Mouse (Mus musculus) adrenal gland, adult 18-20 months (tissue): Measurements from ENCODE around the gene Miox. TPM values are rescaled to one million over a fixed set of nuclear protein-coding genes. Genes with fewer than 3 reads are reported as not detected.
A peak's percentile ranks its signal among the peaks of the same experiment; 100 is the strongest.

Experiments
- DNase-seq, 2 experiments: peaks; one replicate each; pipeline ENCODE4 v3.0.0; 2021 to 2022; ENCODE audit warnings: low spot score in 2 of 2
- microRNA-seq, 2 experiments: library from miRNA; unstranded; fragments of <30 nt; microRNA quantifications; one replicate each; pipeline ENCODE4 v1.2.0; 2021; ENCODE audit warnings: borderline number of aligned reads in 2 of 2
- total RNA-seq, 2 experiments: library from RNA; stranded (reverse); gene quantifications; 1 replicate in 1 of 2; 2 replicates in 1 of 2; pipeline ENCODE4 v1.2.3; 2021

The Miox gene
- total RNA-seq, 2 experiments from 2014 or later: 4.2 TPM; not detected in 1

DNA sequence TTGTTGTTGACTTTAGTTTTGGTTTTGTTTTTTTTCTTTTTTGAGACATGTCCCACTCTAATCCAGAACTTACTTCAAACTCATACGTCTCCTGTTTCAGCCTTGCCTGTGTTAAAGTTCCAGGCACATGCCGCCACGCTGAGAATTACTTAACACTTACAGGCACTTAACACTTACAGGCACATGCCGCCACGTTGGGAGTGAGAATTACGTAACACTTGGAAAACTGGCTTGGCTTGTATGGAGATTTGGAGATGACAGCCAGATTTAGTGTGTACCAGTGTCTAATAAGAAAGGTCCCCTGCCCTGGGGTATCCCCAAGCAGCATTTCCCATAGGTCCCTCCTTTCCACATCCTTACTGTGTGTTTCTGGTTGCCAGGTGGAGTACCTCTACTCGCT is 28.9 kb downstream of the Miox start:
- no peak for DNase-seq

DNA sequence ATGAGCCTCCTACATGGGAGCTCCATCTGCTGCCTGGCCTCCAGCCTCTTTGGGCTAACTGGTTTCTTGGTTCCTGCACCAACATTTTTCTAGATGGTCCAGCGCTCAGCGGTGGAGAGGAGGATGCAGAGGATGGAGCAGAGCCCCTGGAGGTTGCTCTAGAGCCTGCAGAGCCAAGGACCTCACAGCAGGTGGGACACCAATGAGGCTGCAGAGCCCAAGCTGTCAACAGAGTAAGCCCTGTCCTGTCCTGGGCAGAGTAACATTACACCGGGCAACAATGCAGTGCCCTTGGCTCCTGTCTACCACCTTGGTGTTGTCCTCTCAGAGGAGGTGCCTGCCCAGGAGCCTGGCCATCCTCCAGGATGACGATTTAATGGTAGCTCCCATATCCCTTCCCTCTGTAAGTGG is 30.9 kb downstream of the Miox start:
- no peak for DNase-seq

DNA sequence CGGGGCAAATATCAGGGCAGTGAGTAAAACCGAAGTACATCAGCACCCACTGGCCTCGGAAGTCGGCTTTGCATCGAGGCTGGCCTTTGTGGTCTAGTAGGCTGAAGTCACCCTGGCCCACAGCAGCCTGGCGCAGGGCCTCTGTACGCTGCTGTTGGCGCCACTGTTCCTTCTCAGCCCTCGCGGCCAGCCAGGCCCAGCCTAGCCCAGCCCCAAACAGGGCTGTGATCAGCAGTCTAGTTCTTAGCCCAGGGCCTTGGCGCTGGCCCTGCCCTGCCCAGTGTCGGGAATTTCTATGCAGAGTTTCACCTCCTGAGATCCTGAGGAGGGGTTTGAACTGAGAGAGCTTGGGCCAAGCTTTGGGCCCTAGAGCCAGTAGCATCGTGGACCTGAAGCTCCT is 37.9 kb downstream of the Miox start:
- no peak for DNase-seq

DNA sequence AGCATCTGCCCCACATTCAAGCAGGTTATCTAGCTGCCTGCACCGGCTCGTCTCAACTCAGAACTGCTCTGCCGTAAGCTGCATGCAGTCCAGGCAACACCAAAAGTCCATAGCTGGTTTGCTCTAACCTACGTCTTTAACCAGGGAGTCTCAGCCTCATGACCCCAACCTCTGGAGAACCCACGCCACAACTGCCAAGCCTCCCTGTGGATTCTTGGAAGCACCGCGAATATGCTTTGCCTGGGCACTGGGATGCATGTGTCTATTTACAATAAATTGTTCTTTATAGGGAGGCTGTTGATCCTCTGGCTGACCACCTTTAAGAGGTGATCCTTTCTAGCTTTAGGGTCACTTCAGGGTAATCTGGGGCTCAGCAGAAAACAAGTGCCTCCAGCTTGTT is 38.3 kb downstream of the Miox start:
- no peak for DNase-seq

DNA sequence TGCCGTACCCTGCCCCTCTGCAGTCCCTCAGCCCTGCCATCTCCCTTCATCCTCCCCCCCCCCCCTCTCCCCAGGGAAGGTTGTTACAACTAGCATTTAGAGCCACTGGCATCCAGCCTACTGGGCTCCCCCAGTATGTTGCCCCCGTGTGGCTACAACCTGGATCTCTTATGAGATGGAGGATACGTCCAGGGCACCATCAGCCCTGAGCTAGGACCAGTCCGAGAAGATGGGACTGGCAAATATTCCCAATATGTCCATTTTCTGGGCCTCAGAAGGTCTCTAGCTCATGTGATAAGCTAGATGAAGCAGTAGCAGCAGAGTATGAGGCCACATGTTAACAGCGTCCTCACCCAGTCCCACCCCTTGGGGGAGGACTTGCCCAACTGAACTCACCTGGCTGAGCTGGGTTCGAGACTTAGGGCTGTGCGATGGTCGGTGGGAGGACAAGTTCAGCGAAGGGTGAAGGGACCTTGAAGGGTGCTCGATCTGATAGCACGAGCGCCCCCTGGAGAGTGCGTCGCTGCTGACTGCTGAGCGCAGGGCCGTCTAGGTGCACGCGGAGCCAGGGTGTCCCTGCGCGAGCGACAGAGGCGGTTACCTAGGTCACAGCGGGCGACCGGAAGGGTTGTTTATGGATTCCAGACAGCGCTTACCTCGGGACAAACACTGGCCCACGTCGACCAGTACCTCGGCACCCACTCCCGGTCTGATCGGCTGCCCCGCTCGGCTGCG is 39.0 kb downstream of the Miox start:
- peak; percentile 76 to 84 for DNase-seq

DNA sequence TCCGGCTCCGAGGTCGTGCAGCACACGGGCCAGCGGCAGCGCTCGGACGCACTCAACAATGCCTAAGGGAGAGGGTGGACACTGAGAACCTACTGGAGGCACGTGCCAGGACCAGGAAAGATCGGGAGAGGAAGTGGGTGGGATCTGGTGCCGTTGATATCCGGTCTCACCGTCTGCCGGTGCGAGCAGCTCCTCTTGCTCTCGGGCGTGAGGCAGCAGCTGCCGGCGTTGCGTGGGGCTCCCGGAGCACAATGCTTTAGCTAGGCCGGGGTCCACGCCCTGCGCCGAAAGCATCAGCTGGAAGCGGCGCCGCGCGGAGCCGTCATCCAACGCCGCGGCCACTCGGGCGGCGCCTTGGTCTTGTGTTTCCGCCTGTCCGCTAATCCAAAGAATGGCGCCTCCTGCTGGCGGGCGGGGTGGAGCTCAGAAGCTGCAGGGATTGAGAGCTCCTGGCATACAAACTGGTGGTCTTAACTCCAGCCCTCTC is 39.6 kb downstream of the Miox start, which contains the start of gene Sco2:
TSS of gene Sco2 (minus strand) at position 85 of the 487 bp plus-strand sequence.
- DNase-seq: peak; percentile 94 to 97

DNA sequence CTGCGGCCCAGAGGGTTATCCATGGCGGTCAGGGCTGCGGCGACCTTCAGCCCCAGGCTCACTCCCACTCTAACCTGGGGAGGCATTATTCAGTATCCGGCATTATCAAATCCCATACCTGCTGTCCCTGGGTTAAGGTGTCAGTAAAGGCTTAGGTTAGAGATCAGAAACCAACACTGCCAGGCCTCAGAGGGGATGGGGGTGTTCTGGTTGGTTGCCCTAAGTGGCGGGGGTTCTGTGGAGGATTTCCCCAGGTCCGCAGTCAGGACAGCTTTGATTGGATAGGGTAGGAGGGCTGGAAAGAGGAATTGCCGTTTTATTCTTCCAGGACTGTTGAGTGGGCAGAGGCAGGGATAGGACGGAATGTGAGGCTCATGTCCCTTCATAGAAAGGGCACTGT is 40.1 kb downstream of the Miox start:
- DNase-seq: no peak

DNA sequence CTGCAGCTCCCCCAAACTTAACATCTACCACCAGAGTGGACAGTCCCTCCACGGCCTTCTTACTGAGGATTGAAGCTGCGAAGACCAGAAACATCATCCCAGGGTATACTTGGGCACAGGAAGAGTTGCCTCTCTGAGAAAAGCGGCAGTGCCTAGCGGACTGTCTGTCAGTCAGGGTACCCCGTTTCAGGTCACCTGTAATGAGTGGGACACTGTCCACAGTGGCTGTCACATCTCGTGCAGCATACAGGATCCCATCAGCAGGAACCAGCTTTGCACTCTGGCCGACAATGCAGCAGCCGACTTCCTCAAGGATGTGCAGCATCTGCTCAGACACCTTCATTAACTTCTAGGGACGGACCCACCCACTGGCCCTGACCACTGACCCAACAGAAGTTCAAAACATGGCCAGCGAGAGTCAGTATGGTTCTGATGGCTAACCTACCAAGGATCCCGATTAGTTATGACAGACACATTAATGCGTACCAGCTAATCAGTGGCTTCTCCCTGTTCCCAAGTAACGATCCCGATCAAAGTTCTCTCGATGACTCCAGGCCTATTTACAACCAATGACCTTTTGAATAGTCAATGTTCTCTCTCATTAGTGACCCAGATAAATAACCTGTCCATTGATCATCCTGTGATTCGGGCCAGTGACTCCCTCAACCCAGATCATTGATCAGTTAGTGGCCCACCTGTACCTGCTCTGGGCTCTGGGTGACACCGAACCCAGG is 40.8 kb downstream of the Miox start:
- no peak for DNase-seq

DNA sequence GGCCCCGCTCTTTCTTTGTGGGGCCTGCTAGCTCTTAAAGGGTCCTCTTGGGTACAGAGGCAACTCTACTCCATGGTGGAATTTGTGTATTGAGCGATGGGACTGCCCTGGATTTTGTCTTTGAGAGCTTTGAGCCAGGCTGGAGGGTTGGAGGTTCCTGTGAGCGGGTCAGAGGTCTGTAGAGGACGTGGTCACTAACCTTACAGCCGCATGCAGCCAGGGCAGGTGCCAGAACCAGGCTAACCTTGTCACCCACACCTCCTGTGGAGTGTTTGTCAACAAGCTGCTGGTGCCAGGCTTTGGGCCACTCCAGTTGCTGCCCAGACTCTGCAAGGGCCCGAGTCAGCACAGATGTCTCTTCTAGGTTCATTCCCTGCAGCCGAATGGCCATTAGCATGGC is 41.8 kb downstream of the Miox start:
- DNase-seq: no peak

DNA sequence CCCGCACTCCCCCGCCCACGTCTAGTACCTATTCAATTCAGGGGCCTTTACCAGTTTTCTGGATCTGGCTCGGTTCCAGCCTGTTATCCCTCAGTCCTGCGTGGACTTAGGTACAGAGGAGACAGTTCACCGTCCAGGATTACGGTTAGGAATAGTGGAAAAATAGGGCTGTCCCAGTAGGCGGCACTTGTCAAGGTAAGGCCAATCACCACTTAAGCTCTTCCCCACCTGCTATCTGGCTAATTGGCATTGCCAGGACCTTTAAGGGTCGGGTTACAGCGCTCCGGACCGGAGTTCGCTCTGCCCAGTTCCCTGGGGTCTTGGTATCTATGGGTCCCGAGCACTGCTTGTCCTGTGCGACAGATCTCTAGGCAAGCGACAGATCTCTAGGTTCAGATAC is 42.8 kb downstream of the Miox start, which contains the start of gene Tymp:
TSS of gene Tymp (minus strand) at position 83 of the 400 bp plus-strand sequence.
- DNase-seq: no peak

DNA sequence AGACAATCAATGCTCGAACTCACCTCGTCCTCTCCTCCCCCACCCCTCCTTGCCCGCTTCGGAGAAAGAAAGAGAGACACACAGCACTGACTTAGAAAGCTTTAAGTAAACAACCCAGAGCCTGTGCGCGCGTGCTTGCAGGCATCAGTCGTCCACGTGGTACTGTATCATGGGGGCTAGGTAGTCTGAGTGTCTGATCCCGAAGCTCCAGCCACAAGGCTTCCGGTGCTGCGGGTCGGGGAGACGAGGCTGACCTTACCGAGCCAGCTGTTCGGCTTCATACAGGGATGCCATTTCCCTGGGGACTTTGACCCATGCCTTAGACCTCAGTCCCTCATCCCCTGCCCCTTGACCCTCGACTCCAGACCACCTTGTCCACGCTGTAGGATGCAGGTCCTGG is 43.2 kb downstream of the Miox start:
- DNase-seq: no peak

DNA sequence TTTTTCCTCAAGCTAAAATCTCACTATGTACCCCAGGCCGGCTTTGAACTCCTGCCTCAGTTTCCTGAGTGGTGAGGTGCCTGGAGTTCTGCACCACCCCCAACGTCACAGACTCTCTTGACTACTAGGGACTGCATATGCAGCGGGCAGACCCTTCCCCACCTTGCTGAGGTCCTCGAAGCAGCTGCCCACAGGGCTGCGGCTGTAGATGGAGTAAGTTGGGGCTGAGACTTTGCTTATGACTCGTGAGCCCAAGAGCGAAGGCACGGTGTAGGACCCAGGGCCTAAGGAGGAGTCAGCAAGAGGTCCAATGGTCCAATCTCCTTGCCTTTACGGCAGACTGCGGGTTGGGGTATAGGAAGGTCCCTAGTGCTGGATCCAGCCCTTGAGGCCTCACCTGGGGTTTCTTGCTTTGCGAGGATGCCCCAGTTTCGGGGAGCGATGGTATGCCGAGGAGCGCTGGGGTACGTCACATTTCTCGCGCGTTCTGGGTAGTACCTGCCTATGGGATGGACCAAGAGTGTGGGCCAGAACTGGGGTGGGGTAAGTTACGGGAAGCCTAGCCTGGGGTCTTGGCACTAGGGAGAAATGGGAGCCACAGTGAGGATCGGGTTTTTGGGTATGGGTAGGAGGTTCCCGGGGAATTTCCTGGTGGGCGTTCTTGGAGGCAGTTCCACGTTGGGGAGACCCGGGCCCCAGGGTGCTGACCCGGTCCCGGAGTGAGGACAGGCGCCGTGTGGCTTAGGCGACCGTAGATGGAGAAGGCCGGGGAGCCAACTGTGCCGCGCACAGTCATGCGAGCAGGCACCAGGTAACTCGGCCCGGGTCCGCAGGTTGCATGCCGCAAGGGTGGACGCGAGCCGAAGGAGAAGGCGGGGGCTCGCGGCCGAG is 44.0 kb downstream of the Miox start:
- no peak for DNase-seq

DNA sequence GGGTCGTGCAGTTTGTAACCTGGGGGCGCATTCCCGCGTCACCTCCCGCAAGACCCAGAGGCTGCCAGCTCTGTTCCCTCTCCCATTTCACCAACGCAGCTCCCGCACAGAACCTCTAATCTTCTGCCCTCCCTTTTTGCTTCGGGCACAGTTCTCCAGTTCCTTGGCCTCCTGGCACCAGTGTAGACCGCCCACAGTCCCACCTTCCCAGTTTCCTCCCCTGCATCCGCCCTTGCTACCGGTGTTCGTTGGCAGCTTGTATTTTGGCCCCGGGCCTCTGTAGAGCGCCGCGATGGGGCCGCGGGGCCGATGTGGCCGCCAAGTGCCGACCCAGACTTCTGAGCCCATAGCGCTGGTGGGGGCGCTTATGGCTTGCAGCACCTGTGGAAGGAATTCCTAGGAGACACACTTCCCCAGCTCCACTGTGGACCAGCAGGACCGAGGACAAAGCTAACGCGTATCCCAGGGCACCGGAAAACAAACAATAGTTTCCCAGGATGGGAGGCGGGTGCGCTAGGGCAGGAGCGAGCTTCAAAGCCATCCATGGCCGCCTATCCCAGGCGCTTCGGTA is 44.7 kb downstream of the Miox start, which contains the start of gene Odf3b:
TSS of gene Odf3b (minus strand) at position 452 of the 571 bp plus-strand sequence.
- no peak for DNase-seq

DNA sequence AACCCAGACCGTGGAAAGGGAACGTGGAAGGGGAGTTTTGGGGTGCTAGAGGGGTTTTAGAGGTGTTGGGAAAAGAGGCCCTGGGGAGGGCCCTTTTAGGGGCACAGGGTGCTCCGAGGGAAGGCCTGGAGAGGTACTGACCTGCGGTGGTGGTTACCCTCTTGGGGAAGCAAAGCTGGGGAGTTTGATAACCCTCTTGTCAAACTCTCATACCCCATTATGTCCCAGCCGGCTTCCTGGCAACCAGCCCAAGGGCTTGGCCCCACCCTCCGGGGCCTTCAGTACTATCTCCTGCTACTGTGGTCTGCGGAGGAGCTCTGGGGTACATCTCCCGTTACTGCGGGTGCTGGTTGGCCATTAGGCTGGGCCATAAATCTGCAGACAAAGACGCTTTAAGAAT is 45.2 kb downstream of the Miox start:
- no peak for DNase-seq

DNA sequence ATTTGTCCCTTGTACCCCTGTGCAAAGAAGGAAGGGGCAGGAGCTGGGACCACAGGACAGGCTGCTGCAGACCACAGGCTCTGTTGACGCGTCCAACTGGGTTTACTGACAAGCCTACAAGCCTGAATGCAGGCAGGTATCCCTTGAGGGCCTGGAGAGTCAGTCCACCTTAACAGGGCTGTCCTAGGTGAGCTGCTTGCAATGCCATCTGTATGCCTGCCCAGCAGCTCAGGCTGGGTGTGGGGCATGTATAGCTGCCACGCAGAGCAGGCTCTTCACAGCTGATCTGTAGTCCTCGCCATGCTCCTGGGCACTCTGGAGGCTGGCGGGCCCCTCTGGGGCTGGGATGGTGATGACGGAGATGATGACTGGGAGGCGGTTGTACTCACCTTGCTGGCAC is 50.4 kb downstream of the Miox start, which contains the start of gene Klhdc7b:
TSS of gene Klhdc7b (plus strand) at position 301 of the 400 bp plus-strand sequence.
- DNase-seq: no peak

Small RNAs within 50 kb of the gene (microRNA-seq; reads per million reads assigned to microRNA genes)
- gene Mir6959: 0.95 to 1.8 reads per million in 2 experiments

Other genes starting within 250 kb of the Miox start
- 10 to 100 TPM; 32.3 to 39.5 TPM for gene Selenoo, start 245.3 kb upstream of the Miox start, total RNA-seq
- 10 to 100 TPM; 10.8 to 13.0 TPM for gene Tubgcp6, start 211.3 kb upstream of the Miox start, total RNA-seq
- 10 to 100 TPM; 11.4 to 12.4 TPM for gene Hdac10, start 205.7 kb upstream of the Miox start, total RNA-seq
- gene Mapk12, start 193.7 kb upstream of the Miox start, total RNA-seq: 1 to 10 TPM; 8.4 to 9.6 TPM
- gene Mapk11, start 184.8 kb upstream of the Miox start, total RNA-seq: 1 to 10 TPM; 3.7 to 3.8 TPM
- gene Plxnb2, start 153.6 kb upstream of the Miox start, total RNA-seq: 100 to 1,000 TPM in 1 of 2 experiments, 10 to 100 TPM in 1; 84.0 to 113 TPM
- gene Dennd6b, start 137.9 kb upstream of the Miox start, total RNA-seq: 1 to 10 TPM; 5.2 to 5.4 TPM
- 10 to 100 TPM; 46.6 to 48.3 TPM for gene Ppp6r2, start 122.8 kb upstream of the Miox start, total RNA-seq
- 10 to 100 TPM; 71.9 to 89.4 TPM for gene Sbf1, start 19.1 kb upstream of the Miox start, total RNA-seq
- not detected for gene Adm2, start 11.7 kb upstream of the Miox start, total RNA-seq
- 10 to 100 TPM; 34.4 to 40.0 TPM for gene Lmf2, start 21.3 kb downstream of the Miox start, total RNA-seq
- gene Ncaph2, start 21.3 kb downstream of the Miox start, total RNA-seq: 10 to 100 TPM; 67.7 to 69.6 TPM
- gene Sco2, start 39.4 kb downstream of the Miox start, total RNA-seq: 10 to 100 TPM; 31.9 to 33.3 TPM
- under 1 TPM; 0.33 to 0.38 TPM for gene Tymp, start 42.6 kb downstream of the Miox start, total RNA-seq
- under 1 TPM; 0.58 to 0.73 TPM for gene Odf3b, start 44.9 kb downstream of the Miox start, total RNA-seq
- not detected for gene Klhdc7b, start 50.5 kb downstream of the Miox start, total RNA-seq
- not detected for gene Syce3, start 76.1 kb downstream of the Miox start, total RNA-seq
- gene Cpt1b, start 91.5 kb downstream of the Miox start, total RNA-seq: 100 to 1,000 TPM; 115 to 251 TPM
- gene C730034F03Rik, start 95.2 kb downstream of the Miox start, total RNA-seq: 1 to 10 TPM; 1.0 to 1.6 TPM
- 1 to 10 TPM; 1.5 to 2.7 TPM for gene Gm44502, start 95.3 kb downstream of the Miox start, total RNA-seq
- 10 to 100 TPM; 60.5 to 88.0 TPM for gene Chkb, start 95.5 kb downstream of the Miox start, total RNA-seq
- 10 to 100 TPM in 1 of 2 experiments, 1 to 10 TPM in 1; 8.1 to 10.9 TPM for gene Mapk8ip2, start 119.5 kb downstream of the Miox start, total RNA-seq
- 10 to 100 TPM; 18.2 to 26.5 TPM for gene Arsa, start 143.0 kb downstream of the Miox start, total RNA-seq
- gene Shank3, start 165.2 kb downstream of the Miox start, total RNA-seq: 10 to 100 TPM; 28.8 to 32.5 TPM
- not detected for gene Acr, start 233.9 kb downstream of the Miox start, total RNA-seq